Mouse (Mus musculus): ENCODE results near the gene Tirap. TPM values are rescaled to one million over a fixed set of nuclear protein-coding genes. Genes with fewer than 3 reads are reported as not detected.

Tirap gene
- total and polyA plus RNA-seq, 2 experiments from 2014 or later = 5.5 to 13.2 TPM

- DNase-seq (ENCODE audit: low spot score) (peak; percentile 96), ATAC-seq (ENCODE audit: insufficient read depth, low read depth) (peak; percentile 98)
- H3K4me2 ChIP-seq (ENCODE audit: low read depth, low read length) = peak within 1 kb of the TSS; percentile 77
- peak within 1 kb of the TSS; percentile 66 for H3K4me3 ChIP-seq (ENCODE audit: low read depth, low read length)
- 0 out of 2 replicates have a peak, but pooled peaks cover 4% of the 10 kb centered on the region for H3K36me3 ChIP-seq (replicated peaks; ENCODE audit: control insufficient read depth, insufficient read depth, low read length)
- 0 out of 2 replicates have a peak, but pooled peaks cover 9% of the 10 kb centered on the region for H3K4me1 ChIP-seq (ENCODE audit: control insufficient read depth, insufficient read depth)
- WGBS = under 1% methylated on average over 38 of the region's 38 CpGs
- H3K27me3 ChIP-seq (ENCODE audit: control insufficient read depth, insufficient read depth, low read length) = no peaks in the 10 kb centered on the region
- H3K9me3 ChIP-seq (replicated peaks; ENCODE audit: control insufficient read depth, low read length) = no peaks in the 10 kb centered on the region
- H3K27ac ChIP-seq (ENCODE audit: low read depth) = peak within 1 kb of the TSS; percentile 80
- TF ChIP-seq CTCF (IDR thresholded peaks at IDR 0.05; ENCODE audit: low read depth) (peak; percentile 36), EP300 (IDR thresholded peaks at IDR 0.05; ENCODE audit: low read depth) (no peak)
- H3K9ac ChIP-seq (replicated peaks; ENCODE audit: low read depth, low read length) = peak within 1 kb of the TSS; percentile 50; the same call in 1 of the 2 replicates
Measured at GRCm38 (mm10) chr9:35175251-35176123, 24.6 kb downstream of the Tirap start, which contains the start of gene Dcps. Gene Dcps (minus strand): TSS chr9:35176061.

GRCm38 (mm10) chr9:35173331-35173730, 26.8 kb downstream of the Tirap start:
- WGBS = 78% methylated on average over 1 of the region's 1 CpGs
- Histone ChIP-seq H3K9me3 (replicated peaks; ENCODE audit: control insufficient read depth, low read length) (no peaks in the 10 kb centered on the region), H3K27me3 (ENCODE audit: control insufficient read depth, insufficient read depth, low read length) (no peaks in the 10 kb centered on the region), H3K4me2 (ENCODE audit: low read depth, low read length) (no peak overlapping the region), H3K9ac (replicated peaks; ENCODE audit: low read depth, low read length) (no peak overlapping the region), H3K4me1 (ENCODE audit: control insufficient read depth, insufficient read depth) (0 out of 2 replicates have a peak, but pooled peaks cover 9% of the 10 kb centered on the region), H3K36me3 (replicated peaks; ENCODE audit: control insufficient read depth, insufficient read depth, low read length) (0 out of 2 replicates have a peak, but pooled peaks cover 15% of the 10 kb centered on the region), H3K4me3 (ENCODE audit: low read depth, low read length) (no peak overlapping the region), H3K27ac (ENCODE audit: low read depth) (no peak overlapping the region)
- ATAC-seq (ENCODE audit: insufficient read depth, low read depth) (no peak), DNase-seq (ENCODE audit: low spot score) (no peak)
- TF ChIP-seq CTCF (IDR thresholded peaks at IDR 0.05; ENCODE audit: low read depth) (no peak), EP300 (IDR thresholded peaks at IDR 0.05; ENCODE audit: low read depth) (no peak)

GRCm38 (mm10) chr9:35170071-35170470, 30.0 kb downstream of the Tirap start:
- TF ChIP-seq EP300 (IDR thresholded peaks at IDR 0.05; ENCODE audit: low read depth) = no peak
- TF ChIP-seq CTCF (IDR thresholded peaks at IDR 0.05; ENCODE audit: low read depth) = no peak
- WGBS = 90% methylated on average over 7 of the region's 7 CpGs
- 0 out of 2 replicates have a peak, but pooled peaks cover 15% of the 10 kb centered on the region for H3K36me3 ChIP-seq (replicated peaks; ENCODE audit: control insufficient read depth, insufficient read depth, low read length)
- H3K9ac ChIP-seq (replicated peaks; ENCODE audit: low read depth, low read length) = no peak overlapping the region
- H3K4me2 ChIP-seq (ENCODE audit: low read depth, low read length) = no peak overlapping the region
- no peak overlapping the region for H3K27ac ChIP-seq (ENCODE audit: low read depth)
- H3K4me1 ChIP-seq (ENCODE audit: control insufficient read depth, insufficient read depth) = 0 out of 2 replicates have a peak, but pooled peaks cover 4% of the 10 kb centered on the region
- DNase-seq (ENCODE audit: low spot score) (no peak), ATAC-seq (ENCODE audit: insufficient read depth, low read depth) (no peak)
- H3K9me3 ChIP-seq (replicated peaks; ENCODE audit: control insufficient read depth, low read length) = no peaks in the 10 kb centered on the region
- H3K4me3 ChIP-seq (ENCODE audit: low read depth, low read length) = no peak overlapping the region
- no peaks in the 10 kb centered on the region for H3K27me3 ChIP-seq (ENCODE audit: control insufficient read depth, insufficient read depth, low read length)

GRCm38 (mm10) chr9:35166798-35167635, 33.1 kb downstream of the Tirap start:
- Histone ChIP-seq H3K4me3 (ENCODE audit: low read depth, low read length) (no peak overlapping the region), H3K9ac (replicated peaks; ENCODE audit: low read depth, low read length) (no peak overlapping the region), H3K27me3 (ENCODE audit: control insufficient read depth, insufficient read depth, low read length) (no peaks in the 10 kb centered on the region), H3K36me3 (replicated peaks; ENCODE audit: control insufficient read depth, insufficient read depth, low read length) (0 out of 2 replicates have a peak, but pooled peaks cover 15% of the 10 kb centered on the region), H3K9me3 (replicated peaks; ENCODE audit: control insufficient read depth, low read length) (no peaks in the 10 kb centered on the region), H3K27ac (ENCODE audit: low read depth) (no peak overlapping the region), H3K4me1 (ENCODE audit: control insufficient read depth, insufficient read depth) (no peaks in the 10 kb centered on the region), H3K4me2 (ENCODE audit: low read depth, low read length) (no peak overlapping the region)
- WGBS = 67% methylated on average over 9 of the region's 9 CpGs
- no peak for TF ChIP-seq EP300 (IDR thresholded peaks at IDR 0.05; ENCODE audit: low read depth)
- no peak for TF ChIP-seq CTCF (IDR thresholded peaks at IDR 0.05; ENCODE audit: low read depth)
- peak; percentile 8; the same call in 1 of the 2 replicates for ATAC-seq (ENCODE audit: insufficient read depth, low read depth)
- DNase-seq (ENCODE audit: low spot score) = no peak

- H3K4me1 ChIP-seq (ENCODE audit: control insufficient read depth, insufficient read depth) = no peaks in the 10 kb centered on the region
- 24% methylated on average over 3 of the region's 3 CpGs for WGBS
- H3K27ac ChIP-seq (ENCODE audit: low read depth) = no peak overlapping the region
- 0 out of 2 replicates have a peak, but pooled peaks cover 15% of the 10 kb centered on the region for H3K36me3 ChIP-seq (replicated peaks; ENCODE audit: control insufficient read depth, insufficient read depth, low read length)
- ATAC-seq (ENCODE audit: insufficient read depth, low read depth) (peak; percentile 50; the same call in 1 of the 2 replicates), DNase-seq (ENCODE audit: low spot score) (peak; percentile 67)
- no peaks in the 10 kb centered on the region for H3K9me3 ChIP-seq (replicated peaks; ENCODE audit: control insufficient read depth, low read length)
- H3K27me3 ChIP-seq (ENCODE audit: control insufficient read depth, insufficient read depth, low read length) = no peaks in the 10 kb centered on the region
- no peak overlapping the region for H3K4me2 ChIP-seq (ENCODE audit: low read depth, low read length)
- peak; percentile 67 for TF ChIP-seq CTCF (IDR thresholded peaks at IDR 0.05; ENCODE audit: low read depth)
- no peak for TF ChIP-seq EP300 (IDR thresholded peaks at IDR 0.05; ENCODE audit: low read depth)
- no peak overlapping the region for H3K4me3 ChIP-seq (ENCODE audit: low read depth, low read length)
- H3K9ac ChIP-seq (replicated peaks; ENCODE audit: low read depth, low read length) = no peak overlapping the region
Measured at GRCm38 (mm10) chr9:35166144-35166797, 33.8 kb downstream of the Tirap start.

Data from heart, postnatal 0 days (tissue).